Mouse (Mus musculus) testis, postnatal 10 days (tissue): ENCODE measurements around the gene 4932438H23Rik.
"Not testable (repeated sequence)": the region's sequence is repeated elsewhere in the genome, so short reads cannot be mapped to it uniquely, and the experiment has no call there.

Experiments used
- DNase-seq: peaks from one replicate; pipeline ENCODE4 v3.0.0; 2021; ENCODE audit warnings: low spot score

Gene 4932438H23Rik

DNA sequence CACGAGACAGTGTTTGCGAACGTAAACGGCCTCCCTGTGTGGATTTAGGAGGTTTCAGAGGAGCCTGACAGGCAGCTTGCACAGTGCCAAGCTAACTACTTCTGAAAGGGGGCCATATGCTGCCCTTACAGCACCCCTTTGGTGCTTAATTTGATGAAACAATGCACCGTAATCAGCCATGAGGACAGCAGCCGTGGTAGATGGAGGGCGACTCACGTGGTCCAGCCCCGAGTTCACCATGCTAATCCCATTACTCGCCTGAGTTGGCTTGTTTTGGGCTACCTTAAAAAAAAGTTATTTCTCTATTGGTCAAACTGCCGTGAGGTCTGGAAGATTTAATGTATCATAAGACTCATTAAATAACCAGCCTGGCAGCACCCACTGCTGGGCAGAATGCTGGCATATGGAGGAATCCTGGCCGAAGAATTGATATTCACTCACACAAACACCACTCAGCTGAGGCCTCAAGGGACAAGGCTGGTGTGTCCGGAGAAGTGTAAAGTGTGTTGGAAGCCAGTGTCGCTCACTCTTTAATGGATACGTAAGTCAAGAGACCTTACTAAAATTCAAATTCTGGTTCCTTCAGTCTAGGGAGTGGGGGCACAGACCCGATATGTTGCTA, 4.6 kb upstream of the 4932438H23Rik start:
- no peak for DNase-seq

DNA sequence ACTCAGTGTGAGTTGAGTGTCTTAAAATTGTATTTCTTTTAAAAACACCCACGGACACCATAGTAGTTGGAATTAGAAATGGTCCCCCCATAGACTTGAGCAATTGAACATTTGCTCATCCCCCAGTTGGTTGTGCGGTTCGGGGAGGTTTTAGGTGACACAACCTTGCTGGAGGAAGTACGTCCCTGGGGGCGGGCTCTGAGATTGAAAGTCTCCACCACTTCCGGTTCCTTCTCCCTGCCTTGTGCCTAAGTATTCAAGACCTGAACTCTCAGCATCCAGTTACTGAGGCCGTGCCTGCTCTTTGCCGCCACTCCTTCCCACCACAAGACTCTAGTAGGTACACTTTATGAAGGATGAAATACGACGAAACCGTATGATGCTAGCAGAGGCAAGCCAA, 2.9 kb upstream of the 4932438H23Rik start:
- no peak for DNase-seq

DNA sequence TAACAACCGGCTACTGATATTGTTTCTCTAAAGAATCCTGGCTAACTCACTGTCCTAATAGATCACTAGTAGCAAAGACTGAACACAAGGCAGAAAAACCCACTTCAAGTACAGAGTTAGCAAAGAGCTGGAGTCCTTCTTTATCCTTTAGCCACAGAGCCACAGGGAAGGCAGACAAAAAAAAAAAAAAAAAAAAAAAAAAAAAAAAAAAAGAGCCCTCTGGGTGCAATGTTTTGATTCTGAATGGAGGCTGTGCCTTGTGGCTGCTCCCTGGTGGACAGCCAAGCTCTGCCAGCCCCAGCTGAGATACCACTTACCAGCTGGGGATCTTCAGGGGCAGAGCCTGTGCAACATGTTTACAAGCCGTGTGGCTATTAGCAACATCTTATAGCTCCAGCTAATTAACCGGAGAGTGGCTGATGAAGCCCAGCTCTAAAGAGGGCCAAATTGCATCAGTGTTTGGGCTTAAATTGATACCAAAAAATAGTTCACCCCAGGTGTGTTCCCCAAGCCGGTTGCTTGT, 2.1 kb upstream of the 4932438H23Rik start:
- DNase-seq: no peak

DNA sequence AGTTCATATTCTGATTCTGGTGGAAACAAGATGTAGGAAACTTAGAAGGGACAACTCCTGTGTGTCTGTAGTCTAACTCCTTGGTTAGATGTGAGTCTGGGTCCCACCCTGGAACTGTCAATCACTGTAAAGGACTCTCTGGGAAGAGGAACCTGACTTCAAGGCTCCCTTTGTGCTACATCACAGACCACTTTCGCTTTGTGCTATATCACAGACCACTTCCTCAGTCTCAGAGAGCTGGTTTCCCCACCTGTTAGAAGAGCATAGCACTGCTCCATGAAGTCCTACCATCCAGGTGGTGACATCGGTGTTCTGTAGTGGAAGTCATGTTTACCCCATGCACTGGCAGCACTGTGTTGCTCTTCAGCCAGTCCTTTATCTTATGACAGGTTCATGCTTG, 1.1 kb upstream of the 4932438H23Rik start:
- no peak for DNase-seq

DNA sequence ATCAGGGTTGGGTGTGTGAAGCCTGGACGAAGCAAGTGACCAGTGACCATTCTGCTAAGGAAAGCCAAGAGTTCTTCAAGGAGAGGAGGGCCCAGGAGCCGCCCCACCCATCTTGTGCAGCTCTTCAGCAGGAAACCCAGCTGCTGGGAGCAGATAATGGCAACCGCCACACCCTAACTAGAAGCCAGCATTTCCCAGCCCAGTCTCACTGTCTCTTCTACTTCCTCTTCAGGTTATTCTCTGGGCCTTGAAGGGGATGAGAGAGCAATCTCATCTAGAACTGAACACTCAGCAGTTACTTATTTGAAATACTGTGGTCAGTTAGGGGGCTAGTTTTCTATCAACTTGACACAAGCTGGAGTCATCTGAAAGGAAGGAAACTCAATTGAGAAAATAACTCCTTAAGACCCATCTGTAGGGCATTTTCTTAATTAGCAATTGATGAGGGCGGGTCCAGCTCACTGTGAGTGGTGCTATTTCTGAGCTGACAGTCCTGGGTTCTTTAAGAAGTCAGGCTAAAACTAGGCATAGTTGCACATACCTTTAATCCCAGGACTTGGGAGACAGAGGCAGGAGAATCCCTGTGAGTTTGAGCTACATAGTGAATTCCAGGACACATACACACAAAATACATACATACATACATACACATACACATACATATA, 8.1 kb downstream of the 4932438H23Rik start:
- no peak for DNase-seq

DNA sequence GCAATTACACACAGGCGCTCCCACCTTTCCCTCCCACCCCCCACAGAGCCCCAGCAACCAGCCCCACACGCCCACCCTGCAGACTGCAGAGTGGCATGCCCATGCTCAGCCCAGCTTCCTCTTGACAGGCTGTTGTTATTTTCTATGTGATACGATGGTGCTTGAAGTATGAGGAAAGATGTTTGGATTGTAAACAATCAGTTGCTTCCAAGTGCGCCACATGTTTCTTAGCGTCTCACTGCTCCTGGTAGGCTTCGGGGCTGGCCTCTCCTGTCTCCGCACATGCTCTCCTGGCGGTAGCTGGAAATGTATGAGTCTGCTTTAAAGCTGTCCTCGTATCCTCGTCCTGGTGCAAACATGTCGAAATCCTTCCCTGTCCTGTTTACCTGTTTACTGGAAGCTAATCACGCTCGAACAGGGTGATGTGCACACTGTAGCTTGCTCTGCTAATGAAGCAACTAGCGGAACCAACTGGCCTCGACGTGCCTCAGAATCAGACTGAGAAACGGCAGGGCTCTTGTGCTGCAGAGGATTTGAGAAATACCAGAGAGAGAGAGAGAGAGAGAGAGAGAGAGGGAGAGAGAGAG, 9.6 kb downstream of the 4932438H23Rik start:
- no peak for DNase-seq

DNA sequence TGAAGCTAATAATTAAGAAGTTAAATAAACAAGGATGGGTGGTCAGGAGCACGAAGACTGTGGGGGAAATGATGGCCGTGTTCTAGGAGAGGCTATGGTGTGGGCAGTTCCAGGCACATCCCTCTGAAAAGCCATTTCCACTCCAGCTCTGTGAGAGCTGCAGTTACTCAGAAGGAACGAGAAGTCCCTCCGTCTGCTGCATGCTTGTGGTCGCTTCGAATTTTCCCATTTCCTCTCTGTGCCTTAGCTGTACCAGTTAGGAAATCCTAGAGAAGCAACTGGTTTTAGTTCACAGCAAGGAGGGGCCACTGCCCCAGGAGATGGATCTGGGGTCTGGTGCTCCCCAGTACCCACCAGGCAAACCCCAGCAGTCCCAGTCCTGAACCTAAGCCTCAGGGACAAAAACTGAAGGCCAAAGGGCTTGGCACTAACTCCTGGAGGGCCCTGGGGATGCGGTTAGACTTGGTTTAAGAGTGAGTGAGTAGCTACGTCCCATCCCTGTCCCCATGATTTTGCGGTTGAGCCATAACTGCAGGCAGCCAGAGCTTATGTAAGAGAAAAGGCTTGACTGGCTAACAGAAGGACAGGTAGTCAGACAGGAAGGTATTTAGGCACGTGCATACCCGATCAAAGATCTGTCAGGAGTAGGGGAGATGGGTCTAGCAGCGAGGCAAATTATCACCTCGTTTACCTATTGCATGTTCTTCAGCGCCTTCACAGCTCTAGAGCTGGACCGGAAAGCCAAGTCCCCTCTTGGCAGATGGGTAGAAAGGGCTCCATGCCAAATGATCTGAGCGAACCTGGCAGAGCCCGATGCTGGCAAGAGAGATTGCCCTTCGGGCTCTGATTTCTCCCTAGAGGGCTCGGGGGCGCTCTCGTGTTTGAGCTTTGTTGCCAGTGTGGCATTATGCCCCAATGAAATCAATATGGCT, 10.3 kb downstream of the 4932438H23Rik start:
- no peak for DNase-seq

DNA sequence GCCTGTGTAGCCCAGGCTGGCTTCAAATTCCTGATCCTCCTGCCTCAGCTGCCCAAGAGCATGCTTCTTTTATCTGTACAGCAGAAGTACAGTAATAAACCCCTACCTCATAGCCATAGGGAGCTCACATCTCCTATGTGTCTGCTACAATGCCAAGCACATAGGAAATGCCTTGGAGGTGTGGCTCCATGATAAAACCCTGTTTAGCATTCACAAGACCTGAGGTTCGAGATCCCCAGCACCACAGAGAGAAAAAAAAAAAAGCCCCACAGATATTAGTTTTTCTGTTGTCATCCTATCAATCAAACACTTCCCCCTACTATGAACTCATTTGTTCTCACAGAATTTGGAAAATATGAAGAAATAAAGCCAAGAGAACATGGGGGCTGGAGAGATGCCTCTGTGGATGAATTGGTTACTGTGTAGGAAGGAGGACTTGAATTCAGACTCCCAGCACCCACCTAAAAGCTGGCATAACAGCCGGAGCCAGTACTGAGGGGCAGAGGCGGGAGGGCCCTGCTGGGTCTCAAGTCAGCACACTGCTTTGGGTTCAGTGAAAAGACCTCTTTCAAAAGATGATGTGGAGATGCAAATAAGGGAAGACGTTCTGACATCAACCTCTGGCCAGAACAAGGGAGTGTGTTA, 11.8 kb downstream of the 4932438H23Rik start:
- DNase-seq: no peak

DNA sequence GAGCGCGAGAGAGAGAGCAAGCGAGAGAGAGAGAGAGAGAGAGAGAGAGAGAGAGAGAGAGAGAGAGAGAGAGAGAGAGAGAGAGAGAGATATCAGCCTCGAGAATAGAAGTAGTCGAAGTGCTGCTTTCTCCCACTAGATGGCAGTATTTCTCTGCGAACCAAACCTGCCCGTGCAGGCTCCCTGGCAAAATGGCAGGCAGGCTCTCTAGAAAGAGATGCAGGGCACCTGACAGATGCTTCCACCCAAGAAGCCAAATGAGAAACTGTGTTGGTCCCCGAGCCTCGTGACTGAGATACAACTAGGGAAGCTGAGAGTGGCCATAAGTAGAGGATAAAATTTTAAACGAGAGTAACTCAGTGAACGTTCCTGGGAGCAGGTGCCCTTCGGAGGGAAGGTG, 13.4 kb downstream of the 4932438H23Rik start:
- peak; percentile 78 for DNase-seq

DNA sequence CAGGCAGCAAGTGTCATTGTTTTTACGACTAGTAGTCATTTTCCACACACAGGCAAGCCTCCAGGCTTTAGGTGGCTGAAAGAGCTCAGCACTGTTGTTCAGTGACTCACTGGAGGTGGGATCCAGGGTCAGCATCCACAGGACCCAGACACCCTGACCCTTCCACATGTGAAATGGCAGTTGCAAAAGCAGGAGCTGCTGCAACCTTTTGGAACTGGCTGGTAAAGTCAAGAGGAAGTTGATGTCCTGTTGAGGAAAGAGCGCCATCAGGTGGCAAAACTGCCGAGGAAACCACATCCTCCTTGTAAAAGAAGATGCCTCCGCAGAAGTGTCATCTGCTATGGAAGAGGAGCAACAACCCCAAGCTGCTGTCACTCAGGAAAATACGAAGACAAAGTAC, 18.7 kb downstream of the 4932438H23Rik start:
- no peak for DNase-seq

DNA sequence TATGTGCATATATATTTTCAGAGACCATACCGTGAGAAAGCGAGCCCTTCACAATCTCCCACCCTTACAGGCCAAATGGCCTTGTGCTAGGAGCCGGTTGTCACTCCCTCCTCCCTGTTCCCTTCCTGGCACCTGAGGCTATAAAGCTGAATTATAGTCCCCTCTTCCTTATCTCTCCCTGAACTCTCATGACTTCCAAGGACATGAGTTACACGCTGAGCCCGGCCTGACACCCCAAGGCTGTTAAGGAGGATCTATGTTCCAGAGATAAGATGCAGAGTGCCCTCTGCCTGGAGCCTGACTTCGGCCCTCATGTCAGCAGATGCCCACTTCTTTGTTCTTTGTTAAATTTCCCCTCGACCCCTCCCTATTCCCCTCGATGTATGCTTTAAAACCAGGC, 19.5 kb downstream of the 4932438H23Rik start:
- DNase-seq: not testable (repeated sequence)

DNA sequence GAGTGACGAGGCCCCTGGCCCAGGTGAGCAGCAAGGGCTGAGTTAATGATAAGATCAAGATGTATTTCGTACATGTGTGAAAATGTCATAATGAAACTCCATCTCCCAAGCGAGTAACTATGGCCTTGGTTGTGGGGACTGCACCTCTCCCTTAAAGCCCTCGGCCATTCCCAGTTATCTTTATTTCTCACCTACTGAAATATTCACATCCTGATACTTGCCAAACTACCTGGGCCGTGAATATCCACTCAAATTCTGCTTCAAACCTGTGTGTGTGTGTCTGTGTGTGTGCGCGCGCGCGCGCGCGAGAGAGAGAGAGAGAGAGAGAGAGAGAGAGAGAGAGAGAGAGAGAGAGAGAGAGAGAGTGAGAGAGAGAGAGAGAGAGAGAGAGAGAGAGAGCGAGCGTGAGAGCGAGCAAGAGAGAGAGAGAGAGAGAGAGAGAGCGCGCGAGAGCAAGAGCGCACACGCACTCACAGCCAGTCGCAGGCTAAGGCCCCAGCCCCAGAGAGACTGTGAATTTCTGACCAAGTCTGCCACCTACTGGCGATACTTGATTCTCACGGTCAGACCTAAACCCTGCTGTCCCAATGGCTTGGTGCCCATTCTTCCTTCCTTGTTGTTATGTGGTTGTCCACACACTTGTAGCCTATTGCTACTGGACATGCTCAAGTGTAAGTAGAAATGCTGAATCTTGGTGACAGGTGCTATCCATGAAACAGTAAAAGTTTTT, 21.6 kb downstream of the 4932438H23Rik start:
- peak; percentile 90 for DNase-seq

DNA sequence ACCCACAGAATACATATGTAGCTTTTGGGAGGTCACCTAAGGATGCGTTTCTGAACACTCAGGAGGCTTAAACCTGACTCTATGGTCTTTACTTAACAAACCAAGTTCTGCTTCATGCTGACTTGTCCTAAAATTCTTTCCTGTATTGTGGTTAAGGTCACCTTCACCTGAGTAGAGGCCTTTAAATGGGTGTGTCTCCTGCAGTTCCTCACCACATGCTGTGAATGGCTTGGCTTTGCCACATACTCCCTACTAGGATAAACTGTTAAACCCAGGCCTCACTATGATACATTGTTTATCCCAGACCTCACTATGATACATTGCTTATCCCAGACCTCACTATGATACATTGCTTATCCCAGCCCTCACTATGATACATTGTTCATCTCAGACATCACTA, 22.7 kb downstream of the 4932438H23Rik start:
- DNase-seq: no peak

DNA sequence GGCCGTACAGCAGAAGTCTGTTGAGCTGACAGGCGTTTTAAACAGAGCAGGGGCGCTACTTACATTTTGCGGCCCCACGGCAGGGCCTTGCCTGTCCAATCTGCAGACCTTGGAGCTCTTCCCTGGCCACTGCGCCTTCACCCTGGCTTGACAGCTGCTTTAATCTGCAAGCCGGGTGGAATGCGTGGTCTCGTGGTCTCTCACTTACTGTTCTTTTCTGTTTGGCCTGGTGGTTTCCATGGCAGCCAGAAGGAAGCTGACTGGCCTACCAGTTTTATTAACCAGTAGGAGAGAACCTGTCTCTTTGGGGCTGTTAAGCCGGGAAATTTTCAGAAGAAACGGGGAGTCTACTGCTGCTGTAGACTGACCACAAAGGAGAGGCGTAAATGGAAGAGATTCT, 26.0 kb downstream of the 4932438H23Rik start:
- DNase-seq: peak; percentile 54

DNA sequence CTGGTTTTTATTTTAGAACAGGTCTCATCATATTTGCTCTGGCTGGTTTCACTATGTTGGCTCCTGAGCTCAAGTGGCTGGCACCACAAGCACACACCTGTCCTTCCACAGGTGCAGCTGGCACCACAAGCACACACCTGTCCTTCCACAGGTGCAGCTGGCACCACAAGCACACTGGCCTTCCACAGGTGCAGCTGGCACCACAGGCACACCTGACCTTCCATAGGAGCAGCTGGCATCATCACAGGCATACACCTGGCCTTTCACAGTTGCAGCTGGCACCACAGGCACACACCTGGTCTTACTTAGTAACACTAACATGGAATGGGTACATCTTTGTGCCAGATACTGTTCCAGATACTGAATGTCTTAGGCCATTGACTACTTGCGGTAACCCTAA, 27.8 kb downstream of the 4932438H23Rik start:
- no peak for DNase-seq

DNA sequence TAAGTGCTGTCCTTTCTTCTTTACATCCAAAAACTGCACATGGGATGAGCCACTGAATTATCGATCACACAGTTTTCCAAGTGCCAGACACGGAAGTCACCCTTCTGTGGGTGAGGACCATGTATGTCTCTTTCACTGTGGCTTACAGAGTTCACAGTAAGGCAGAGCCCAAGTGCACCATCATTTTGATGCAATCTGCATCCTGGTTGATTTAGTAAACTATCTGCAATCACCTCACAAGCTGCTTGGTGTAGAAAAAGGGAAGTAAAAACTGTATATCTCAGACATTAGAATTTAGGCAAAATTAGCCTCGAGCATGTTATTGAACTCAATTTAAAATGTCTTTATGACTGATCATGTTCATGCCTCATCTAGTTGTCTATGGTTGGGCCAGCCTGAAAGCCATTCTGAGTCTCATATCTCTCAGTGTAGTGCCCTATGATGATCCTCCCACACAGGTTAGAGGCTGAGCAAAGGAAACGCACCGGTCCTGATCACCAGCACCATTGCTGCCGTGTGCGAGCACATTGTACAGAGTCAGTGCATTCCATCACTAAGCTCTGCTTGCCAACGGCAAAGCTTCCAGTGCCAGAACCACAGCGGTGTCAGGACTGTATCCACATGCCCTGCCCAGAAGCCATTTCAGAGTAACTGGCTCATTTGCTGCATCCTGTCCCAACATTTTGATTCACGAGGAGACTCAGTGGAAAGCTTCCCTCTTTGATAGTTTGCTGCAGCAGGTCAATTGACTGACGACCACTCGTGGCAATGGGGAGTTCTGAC, 30.1 kb downstream of the 4932438H23Rik start:
- DNase-seq: no peak

DNA sequence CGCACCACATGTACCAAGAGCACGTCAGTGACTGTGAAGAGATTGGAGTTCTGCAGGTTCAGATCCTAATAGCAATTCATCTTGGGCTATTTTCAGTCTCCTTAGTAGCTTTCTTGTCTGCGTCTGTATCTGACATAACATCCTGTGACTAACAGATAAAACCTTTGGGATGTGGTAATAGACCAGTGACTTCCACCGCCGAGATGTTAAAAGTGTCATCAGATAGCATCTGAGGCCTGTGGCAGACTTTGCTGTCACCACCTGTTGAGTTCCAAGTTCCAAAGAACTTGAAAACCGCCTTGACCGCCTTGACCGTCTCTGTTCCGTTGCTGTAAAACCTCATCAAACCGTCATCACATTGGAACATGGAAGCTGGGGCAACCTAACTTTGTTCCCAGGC, 31.1 kb downstream of the 4932438H23Rik start:
- DNase-seq: no peak

DNA sequence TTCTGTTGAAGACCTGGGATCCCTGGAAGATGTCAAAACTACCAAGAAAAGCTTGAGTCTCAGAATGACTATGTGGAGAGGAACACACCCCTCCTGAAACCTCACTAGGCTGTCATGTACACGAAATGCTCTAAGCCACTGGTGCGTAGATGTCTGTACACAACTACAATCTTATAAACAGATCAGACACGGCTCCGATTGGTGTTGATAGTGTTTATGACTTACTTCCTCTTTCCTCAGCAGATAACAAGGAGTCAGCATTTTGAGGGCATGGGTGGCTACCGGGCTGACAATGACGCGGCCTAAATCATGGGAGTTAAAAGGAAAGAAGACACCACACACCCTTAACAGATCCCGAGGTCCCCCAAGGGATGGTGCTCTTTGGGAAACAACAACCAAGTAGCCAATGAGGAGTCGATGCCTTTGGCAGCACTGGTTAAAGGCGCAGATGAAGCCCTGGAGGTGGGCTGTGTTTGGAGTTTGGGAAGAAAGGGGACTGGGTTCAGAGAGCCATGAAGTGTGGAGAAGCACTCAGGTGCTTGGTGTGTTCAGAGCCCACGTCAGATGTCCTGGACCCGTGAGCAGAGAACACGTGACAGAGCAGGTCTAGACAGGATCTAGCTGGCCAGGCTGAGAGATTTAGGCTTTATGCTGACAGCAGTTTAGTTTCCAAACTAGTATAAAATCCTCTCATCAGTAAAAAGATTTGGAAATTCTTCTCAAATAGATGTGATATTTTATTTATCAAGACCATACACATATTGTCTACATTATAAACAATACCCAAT, 33.2 kb downstream of the 4932438H23Rik start:
- DNase-seq: no peak

DNA sequence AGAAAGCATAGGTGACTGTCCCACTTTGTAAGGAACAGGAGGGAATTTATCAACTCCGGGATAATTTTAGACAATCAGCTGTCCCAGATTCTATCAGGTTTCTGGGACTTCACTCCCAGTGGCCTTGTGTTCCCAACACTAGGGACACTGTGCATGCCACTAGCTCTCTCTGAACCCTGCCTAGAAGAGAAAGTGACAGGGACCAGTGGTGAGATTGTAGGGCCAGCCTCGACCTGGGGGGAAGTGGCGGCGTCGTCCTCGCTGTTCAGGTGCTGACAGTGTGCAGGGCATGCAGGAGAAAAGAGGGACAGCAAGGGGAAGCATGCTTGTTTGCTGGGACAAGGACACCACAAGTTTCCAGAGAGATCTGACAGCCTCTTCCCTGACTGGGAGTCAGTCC, 37.2 kb downstream of the 4932438H23Rik start:
- DNase-seq: no peak

DNA sequence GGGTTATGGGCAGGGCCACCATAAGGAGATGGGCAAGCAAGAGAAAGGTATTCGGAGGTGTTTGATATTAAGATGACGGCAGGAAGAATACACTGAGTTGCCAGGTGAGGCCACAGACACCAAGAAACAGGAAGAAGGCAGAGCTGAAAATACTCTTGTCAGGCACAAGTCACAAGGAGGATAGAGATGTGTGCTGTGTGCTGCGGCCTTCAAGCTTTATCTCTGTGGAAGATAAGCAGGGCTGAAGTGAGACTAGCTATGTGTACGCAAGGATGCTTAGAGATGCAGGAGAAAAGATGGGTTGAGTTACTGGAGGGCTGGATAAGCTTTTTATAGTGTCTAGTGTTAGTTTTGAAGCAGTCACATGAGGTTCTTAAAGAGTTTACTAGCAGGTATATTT, 37.7 kb downstream of the 4932438H23Rik start:
- DNase-seq: no peak
